Mouse (Mus musculus) forebrain, embryonic 10.5 days (tissue): Measurements from ENCODE around the gene Acyp2. TPM values are rescaled to one million over a fixed set of nuclear protein-coding genes. Genes with fewer than 3 reads are reported as not detected.

Experiments
- polyA plus RNA-seq: library from polyadenylated mRNA; unstranded; fragments of >200 nt; fragmentation: Nextera tagmentation; extraction: Ambion mirVana; gene quantifications from 2 replicates; pipeline ENCODE4 v1.2.1, GENCODE M21; 2016

Acyp2 gene
- polyA plus RNA-seq, 1 experiment from 2014 or later = 6.4 TPM

Other genes starting within 250 kb of the Acyp2 start
- not detected in 2 replicates for gene 4930505A04Rik, start 177.8 kb downstream of the Acyp2 start, polyA plus RNA-seq
- 25.9 and 27.0 TPM in 2 replicates for gene Psme4, start 122.1 kb upstream of the Acyp2 start, polyA plus RNA-seq
- gene Gpr75, start 235.8 kb upstream of the Acyp2 start, polyA plus RNA-seq = 0.39 and 0.41 TPM in 2 replicates
- 26.2 and 28.7 TPM in 2 replicates for gene Asb3, start 235.8 kb upstream of the Acyp2 start, polyA plus RNA-seq